Mouse (Mus musculus): Measurements from ENCODE around the gene Lbx1. TPM values are rescaled to one million over a fixed set of nuclear protein-coding genes. Genes with fewer than 3 reads are reported as not detected.

Lbx1 gene
- polyA plus RNA-seq, 1 experiment: not detected

DNA sequence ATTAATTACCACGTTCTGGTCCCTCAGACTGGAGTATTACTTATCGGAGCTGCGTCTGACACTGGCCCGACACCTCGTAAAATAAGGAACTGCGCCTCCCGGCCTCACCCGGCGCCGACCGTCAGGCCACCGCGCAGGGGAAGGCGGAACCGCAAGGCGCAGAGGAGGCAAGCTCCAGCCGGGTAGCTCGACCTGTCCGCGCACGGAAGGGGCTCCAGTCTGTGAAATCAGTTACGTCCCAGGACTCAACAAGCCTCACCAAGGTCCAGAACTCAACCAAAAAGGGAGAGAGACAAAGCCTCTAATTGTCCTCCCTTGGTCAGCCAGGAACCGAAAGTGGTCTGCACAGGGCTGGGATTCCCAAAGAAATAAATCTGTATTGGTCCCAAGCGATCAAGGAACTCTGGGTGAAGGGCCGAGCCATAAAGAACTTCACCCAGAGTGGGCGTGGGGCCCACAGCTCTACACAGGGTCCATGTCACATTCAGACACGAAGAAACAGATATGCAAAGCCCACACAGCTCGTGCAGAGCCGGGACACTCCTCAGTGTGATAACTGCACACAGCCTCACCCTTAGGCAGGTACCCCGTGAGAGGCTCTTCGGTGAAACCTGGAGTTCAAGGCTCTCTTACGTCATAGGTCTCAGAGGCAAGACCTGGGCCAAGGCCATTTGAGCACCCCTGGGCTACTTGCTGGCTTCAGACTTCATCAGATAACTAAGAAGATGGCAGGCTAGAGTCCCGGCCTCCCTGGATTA lies 6.1 kb downstream of the Lbx1 start:
- H3K36me3 ChIP-seq (ENCODE audit: control insufficient read depth, insufficient read depth, low read length, poor library complexity, severe bottlenecking): no peaks in the 10 kb centered on the region
- H3K4me1 ChIP-seq (ENCODE audit: control insufficient read depth, insufficient read depth, low read length): no peaks in the 10 kb centered on the region
- peaks cover 48% of the 10 kb centered on the region for H3K27me3 ChIP-seq (ENCODE audit: control insufficient read depth, insufficient read depth, low read length, poor library complexity, severe bottlenecking)
- no peaks in the 10 kb centered on the region for H3K9me3 ChIP-seq (replicated peaks; ENCODE audit: control insufficient read depth, insufficient read depth, low read length, poor library complexity, severe bottlenecking)
- H3K27ac ChIP-seq (ENCODE audit: insufficient read depth, low read length): no peak overlapping the region
- H3K9ac ChIP-seq (ENCODE audit: low read depth, poor library complexity, severe bottlenecking): no peak overlapping the region
- TF ChIP-seq CTCF (IDR thresholded peaks at IDR 0.05; ENCODE audit: low read depth, low read length): no peak
- no peak for TF ChIP-seq EP300 (IDR thresholded peaks at IDR 0.05; ENCODE audit: insufficient read depth, low read depth, low read length)
- no peak for TF ChIP-seq POLR2A (IDR thresholded peaks at IDR 0.05; ENCODE audit: insufficient read depth, low read length)
- H3K4me3 ChIP-seq (ENCODE audit: low read depth, low read length): no peak overlapping the region

DNA sequence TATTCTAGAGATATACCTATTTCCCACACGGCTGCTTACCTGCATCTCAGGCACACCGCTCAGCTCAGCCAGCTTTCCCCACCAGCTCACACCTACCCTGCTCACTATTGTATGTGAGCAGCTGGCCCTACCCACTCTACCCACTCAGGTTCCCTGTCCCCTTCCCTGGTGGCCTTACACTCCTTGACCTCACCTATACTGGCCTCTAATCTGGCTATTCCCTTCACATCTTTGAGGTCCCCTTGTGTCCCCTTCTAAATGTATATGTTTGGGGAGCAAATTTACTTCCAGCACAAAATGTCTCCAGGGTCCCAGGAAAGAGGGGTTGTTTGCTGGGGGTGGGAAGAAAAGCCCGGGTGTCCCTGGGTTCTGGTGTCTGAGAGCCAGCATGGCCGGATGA lies 6.8 kb downstream of the Lbx1 start:
- Histone ChIP-seq H3K27me3 (ENCODE audit: control insufficient read depth, insufficient read depth, low read length, poor library complexity, severe bottlenecking) (peaks cover 42% of the 10 kb centered on the region), H3K36me3 (ENCODE audit: control insufficient read depth, insufficient read depth, low read length, poor library complexity, severe bottlenecking) (no peaks in the 10 kb centered on the region), H3K27ac (ENCODE audit: insufficient read depth, low read length) (no peak overlapping the region), H3K4me3 (ENCODE audit: low read depth, low read length) (no peak overlapping the region), H3K9me3 (replicated peaks; ENCODE audit: control insufficient read depth, insufficient read depth, low read length, poor library complexity, severe bottlenecking) (no peaks in the 10 kb centered on the region), H3K9ac (ENCODE audit: low read depth, poor library complexity, severe bottlenecking) (no peak overlapping the region), H3K4me1 (ENCODE audit: control insufficient read depth, insufficient read depth, low read length) (peaks cover 1% of the 10 kb centered on the region)
- no peak for TF ChIP-seq EP300 (IDR thresholded peaks at IDR 0.05; ENCODE audit: insufficient read depth, low read depth, low read length)
- no peak for TF ChIP-seq CTCF (IDR thresholded peaks at IDR 0.05; ENCODE audit: low read depth, low read length)
- no peak for TF ChIP-seq POLR2A (IDR thresholded peaks at IDR 0.05; ENCODE audit: insufficient read depth, low read length)

DNA sequence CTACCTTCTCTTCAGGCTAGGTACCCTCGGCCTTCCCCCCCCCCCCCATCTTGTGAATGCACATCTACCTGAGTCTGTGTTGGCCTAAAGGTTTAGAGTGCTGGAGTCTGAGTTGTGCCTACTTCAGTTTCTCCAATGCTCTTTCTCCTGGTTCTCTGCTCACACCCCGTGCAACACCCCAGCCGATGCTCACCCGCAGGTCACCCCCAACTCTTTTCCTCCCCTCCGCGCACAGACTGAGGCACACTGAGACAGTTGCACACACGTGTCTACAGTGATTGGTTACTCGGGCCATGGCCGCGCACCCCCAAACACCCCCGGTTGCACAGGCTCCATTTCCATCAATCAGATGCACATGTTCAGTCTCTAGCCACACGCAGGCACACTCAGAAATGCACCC lies 7.5 kb downstream of the Lbx1 start:
- peaks cover 1% of the 10 kb centered on the region for H3K4me1 ChIP-seq (ENCODE audit: control insufficient read depth, insufficient read depth, low read length)
- no peaks in the 10 kb centered on the region for H3K9me3 ChIP-seq (replicated peaks; ENCODE audit: control insufficient read depth, insufficient read depth, low read length, poor library complexity, severe bottlenecking)
- H3K36me3 ChIP-seq (ENCODE audit: control insufficient read depth, insufficient read depth, low read length, poor library complexity, severe bottlenecking): no peaks in the 10 kb centered on the region
- H3K27ac ChIP-seq (ENCODE audit: insufficient read depth, low read length): no peak overlapping the region
- TF ChIP-seq CTCF (IDR thresholded peaks at IDR 0.05; ENCODE audit: low read depth, low read length) (no peak), EP300 (IDR thresholded peaks at IDR 0.05; ENCODE audit: insufficient read depth, low read depth, low read length) (no peak), POLR2A (IDR thresholded peaks at IDR 0.05; ENCODE audit: insufficient read depth, low read length) (no peak)
- H3K27me3 ChIP-seq (ENCODE audit: control insufficient read depth, insufficient read depth, low read length, poor library complexity, severe bottlenecking): peaks cover 38% of the 10 kb centered on the region
- no peak overlapping the region for H3K9ac ChIP-seq (ENCODE audit: low read depth, poor library complexity, severe bottlenecking)
- H3K4me3 ChIP-seq (ENCODE audit: low read depth, low read length): no peak overlapping the region

DNA sequence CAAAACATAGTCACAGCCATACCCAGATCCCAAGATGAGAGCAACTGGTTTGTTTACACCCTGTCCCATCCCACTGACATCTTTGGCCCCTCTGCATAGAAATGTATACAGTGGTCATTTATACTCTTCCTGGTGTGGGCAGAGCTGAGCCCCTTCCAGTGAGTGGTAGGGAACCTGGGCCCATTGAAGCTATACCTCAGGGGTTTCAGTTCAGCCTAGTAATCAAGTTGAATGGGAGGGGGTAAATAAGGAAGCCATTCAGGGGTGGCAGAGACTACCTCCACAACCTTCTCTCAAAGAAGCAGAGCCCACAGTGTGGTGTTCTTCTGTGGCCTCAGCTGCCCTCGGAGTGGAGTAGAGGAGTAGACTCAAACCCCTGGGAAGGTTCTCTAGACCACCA lies 7.9 kb downstream of the Lbx1 start:
- H3K9me3 ChIP-seq (replicated peaks; ENCODE audit: control insufficient read depth, insufficient read depth, low read length, poor library complexity, severe bottlenecking): no peaks in the 10 kb centered on the region
- no peak overlapping the region for H3K9ac ChIP-seq (ENCODE audit: low read depth, poor library complexity, severe bottlenecking)
- no peak overlapping the region for H3K4me3 ChIP-seq (ENCODE audit: low read depth, low read length)
- no peaks in the 10 kb centered on the region for H3K36me3 ChIP-seq (ENCODE audit: control insufficient read depth, insufficient read depth, low read length, poor library complexity, severe bottlenecking)
- peaks cover 1% of the 10 kb centered on the region for H3K4me1 ChIP-seq (ENCODE audit: control insufficient read depth, insufficient read depth, low read length)
- no peak for TF ChIP-seq CTCF (IDR thresholded peaks at IDR 0.05; ENCODE audit: low read depth, low read length)
- TF ChIP-seq EP300 (IDR thresholded peaks at IDR 0.05; ENCODE audit: insufficient read depth, low read depth, low read length): no peak
- H3K27me3 ChIP-seq (ENCODE audit: control insufficient read depth, insufficient read depth, low read length, poor library complexity, severe bottlenecking): peaks cover 34% of the 10 kb centered on the region
- H3K27ac ChIP-seq (ENCODE audit: insufficient read depth, low read length): no peak overlapping the region

DNA sequence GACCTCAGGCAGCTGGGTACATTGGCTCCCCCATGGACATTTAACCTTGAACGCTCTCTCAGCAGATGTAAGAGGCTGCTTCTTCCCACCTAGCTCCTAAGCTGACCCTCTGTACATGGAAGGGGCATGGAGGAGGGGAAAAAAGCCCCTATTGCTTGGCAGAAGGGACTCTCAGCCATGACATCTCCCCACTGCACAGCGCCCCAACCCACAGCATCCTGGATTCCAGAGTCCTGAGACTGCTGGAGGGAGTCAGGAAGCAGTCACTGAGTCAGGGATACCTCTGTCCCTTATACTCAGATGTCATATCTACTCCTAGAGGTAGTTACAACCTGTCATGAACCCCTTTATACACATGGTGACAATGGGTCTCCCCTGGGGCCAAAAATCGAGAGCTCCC lies 8.6 kb downstream of the Lbx1 start:
- Histone ChIP-seq H3K27me3 (ENCODE audit: control insufficient read depth, insufficient read depth, low read length, poor library complexity, severe bottlenecking) (peaks cover 28% of the 10 kb centered on the region), H3K27ac (ENCODE audit: insufficient read depth, low read length) (no peak overlapping the region), H3K4me1 (ENCODE audit: control insufficient read depth, insufficient read depth, low read length) (peaks cover 1% of the 10 kb centered on the region), H3K9ac (ENCODE audit: low read depth, poor library complexity, severe bottlenecking) (no peak overlapping the region), H3K4me3 (ENCODE audit: low read depth, low read length) (no peak overlapping the region), H3K9me3 (replicated peaks; ENCODE audit: control insufficient read depth, insufficient read depth, low read length, poor library complexity, severe bottlenecking) (no peaks in the 10 kb centered on the region), H3K36me3 (ENCODE audit: control insufficient read depth, insufficient read depth, low read length, poor library complexity, severe bottlenecking) (no peaks in the 10 kb centered on the region)
- TF ChIP-seq EP300 (IDR thresholded peaks at IDR 0.05; ENCODE audit: insufficient read depth, low read depth, low read length) (no peak), CTCF (IDR thresholded peaks at IDR 0.05; ENCODE audit: low read depth, low read length) (no peak), POLR2A (IDR thresholded peaks at IDR 0.05; ENCODE audit: insufficient read depth, low read length) (no peak)

DNA sequence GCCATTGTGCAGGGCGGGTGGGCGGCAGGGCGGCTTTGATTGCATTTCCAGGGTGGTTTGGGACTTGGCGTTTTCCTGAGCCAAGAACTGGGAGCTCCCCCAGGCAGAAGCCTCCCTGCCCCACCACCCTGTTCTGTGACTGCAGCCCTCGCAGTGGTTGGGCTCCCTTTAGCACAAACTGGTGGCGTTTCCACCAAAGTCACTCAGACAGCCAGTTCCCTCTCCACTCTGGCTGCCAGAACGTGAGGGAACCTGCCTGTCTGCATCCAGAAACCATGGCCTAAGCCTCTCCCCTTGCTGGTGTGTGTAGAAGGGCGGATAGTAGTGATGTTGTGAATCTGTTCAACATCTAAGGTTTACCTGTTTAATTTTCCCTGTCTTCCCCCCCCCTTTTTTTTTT lies 9.4 kb downstream of the Lbx1 start:
- no peaks in the 10 kb centered on the region for H3K9me3 ChIP-seq (replicated peaks; ENCODE audit: control insufficient read depth, insufficient read depth, low read length, poor library complexity, severe bottlenecking)
- TF ChIP-seq EP300 (IDR thresholded peaks at IDR 0.05; ENCODE audit: insufficient read depth, low read depth, low read length) (no peak), CTCF (IDR thresholded peaks at IDR 0.05; ENCODE audit: low read depth, low read length) (no peak), POLR2A (IDR thresholded peaks at IDR 0.05; ENCODE audit: insufficient read depth, low read length) (no peak)
- no peak overlapping the region for H3K27ac ChIP-seq (ENCODE audit: insufficient read depth, low read length)
- H3K36me3 ChIP-seq (ENCODE audit: control insufficient read depth, insufficient read depth, low read length, poor library complexity, severe bottlenecking): no peaks in the 10 kb centered on the region
- no peak overlapping the region for H3K4me3 ChIP-seq (ENCODE audit: low read depth, low read length)
- peaks cover 1% of the 10 kb centered on the region for H3K4me1 ChIP-seq (ENCODE audit: control insufficient read depth, insufficient read depth, low read length)
- H3K27me3 ChIP-seq (ENCODE audit: control insufficient read depth, insufficient read depth, low read length, poor library complexity, severe bottlenecking): peaks cover 21% of the 10 kb centered on the region
- H3K9ac ChIP-seq (ENCODE audit: low read depth, poor library complexity, severe bottlenecking): no peak overlapping the region
